Mouse (Mus musculus) embryonic facial prominence, embryonic 12.5 days (tissue): ENCODE measurements around the gene Ogfod2. TPM values are rescaled to one million over a fixed set of nuclear protein-coding genes. Genes with fewer than 3 reads are reported as not detected.

Source experiments
- ATAC-seq: fragments of 200-750 bp; cut with Nextera tagmentation; 2 replicates; pipeline ENCODE4 v1.8.0; 2017; ENCODE audit not compliant: insufficient number of reproducible peaks, insufficient read depth, low FRiP score, low TSS enrichment
- H3K27ac ChIP-seq: fragments of 300-500 bp; sonication (generic); 2 replicates; pipeline ENCODE4 v1.5.1; 2016; ENCODE audit warnings: mild to moderate bottlenecking
- H3K27me3 ChIP-seq: fragments of 300-500 bp; sonication (generic); 2 replicates; pipeline ENCODE4 v1.6.1; 2016; ENCODE audit warnings: mild to moderate bottlenecking, moderate library complexity
- H3K36me3 ChIP-seq: fragments of 300-500 bp; sonication (generic); 2 replicates; pipeline ENCODE4 v1.6.1; 2016; ENCODE audit warnings: mild to moderate bottlenecking
- H3K4me1 ChIP-seq: fragments of 300-500 bp; sonication (generic); 2 replicates; pipeline ENCODE4 v1.6.1; 2016
- H3K4me2 ChIP-seq: fragments of 300-500 bp; sonication (generic); replicated peaks from 2 replicates; pipeline ENCODE4 v1.6.1; 2016; ENCODE audit warnings: mild to moderate bottlenecking, moderate library complexity
- H3K4me3 ChIP-seq: fragments of 300-500 bp; sonication (generic); 2 replicates; pipeline ENCODE4 v1.5.1; 2016; ENCODE audit warnings: mild to moderate bottlenecking
- H3K9ac ChIP-seq: fragments of 300-500 bp; sonication (generic); 2 replicates; pipeline ENCODE4 v1.6.1; 2016; ENCODE audit warnings: mild to moderate bottlenecking, moderate library complexity
- H3K9me3 ChIP-seq: fragments of 300-500 bp; sonication (generic); 2 replicates; pipeline ENCODE4 v1.6.1; 2016; ENCODE audit warnings: mild to moderate bottlenecking, moderate library complexity
- WGBS: fragments of 180-500 bp; shearing (Covaris S2); methylation state at CpG from one replicate; pipeline ENCODE4 v1.1.7; 2016; 5-methylcytosine and 5-hydroxymethylcytosine counted together
- polyA plus RNA-seq: library from polyadenylated mRNA; unstranded; fragments of >200 nt; fragmentation: Nextera tagmentation; extraction: Ambion mirVana; gene quantifications from 2 replicates; pipeline ENCODE4 v1.2.1, GENCODE M21; 2016

Ogfod2 gene
- polyA plus RNA-seq, 1 experiment from 2014 or later, result 19.2 TPM

DNA sequence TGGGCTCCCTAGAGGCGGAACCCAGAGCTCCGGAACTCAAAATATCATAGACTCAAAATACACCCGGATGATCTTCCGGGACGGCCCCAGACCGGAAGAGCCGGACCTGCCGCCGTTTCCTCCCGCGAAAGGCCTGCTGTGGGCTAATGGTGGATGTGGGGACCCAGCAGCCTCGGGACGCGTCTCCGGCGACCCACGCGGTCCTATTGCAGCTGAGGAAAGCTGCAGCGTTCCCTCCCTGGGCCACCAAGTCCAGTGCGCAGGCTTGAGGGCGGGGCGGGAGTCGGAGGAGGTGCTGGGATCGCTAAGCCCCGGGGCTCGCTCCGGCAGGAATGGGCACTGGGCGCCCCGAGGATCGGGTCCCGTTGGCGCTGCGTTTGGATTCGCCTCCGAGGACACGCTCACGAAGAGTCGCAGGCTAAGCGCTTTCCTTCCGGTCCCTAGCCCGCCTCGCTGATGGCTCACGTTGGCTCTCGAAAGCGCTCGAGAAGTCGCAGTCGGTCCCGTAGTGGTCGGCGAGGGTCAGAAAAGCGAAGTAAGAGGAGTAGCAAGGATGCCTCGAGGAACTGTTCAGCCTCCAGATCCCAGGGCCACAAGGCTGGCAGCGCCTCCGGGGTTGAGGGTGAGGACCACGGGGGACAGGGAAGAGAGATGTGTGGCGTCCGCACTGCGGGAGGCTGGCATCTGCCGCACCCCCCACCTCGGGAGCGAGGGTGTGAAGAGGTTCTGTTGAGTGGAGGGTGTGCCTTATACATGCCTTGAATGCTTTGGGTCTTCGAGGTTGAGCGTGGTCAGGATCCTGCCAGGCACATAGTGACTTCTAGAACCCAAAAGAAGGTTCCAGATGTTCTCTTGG, 4.1 kb downstream of the Ogfod2 start, which contains the start of gene Arl6ip4:
Gene Arl6ip4 (plus strand): TSS at position 100 of the 856 bp plus-strand sequence.
- Histone ChIP-seq H3K27ac (peak within 1 kb of the TSS; percentile 76), H3K9ac (peak within 1 kb of the TSS; percentile 78), H3K4me1 (peaks cover 28% of the 10 kb centered on the region), H3K9me3 (no peaks in the 10 kb centered on the region), H3K36me3 (peaks cover 41% of the 10 kb centered on the region), H3K27me3 (no peaks in the 10 kb centered on the region), H3K4me3 (peak within 1 kb of the TSS; percentile 78), H3K4me2 (peak within 1 kb of the TSS; percentile 96)
- 2% methylated on average over 63 of the region's 64 CpGs for WGBS
- ATAC-seq, result no peak

DNA sequence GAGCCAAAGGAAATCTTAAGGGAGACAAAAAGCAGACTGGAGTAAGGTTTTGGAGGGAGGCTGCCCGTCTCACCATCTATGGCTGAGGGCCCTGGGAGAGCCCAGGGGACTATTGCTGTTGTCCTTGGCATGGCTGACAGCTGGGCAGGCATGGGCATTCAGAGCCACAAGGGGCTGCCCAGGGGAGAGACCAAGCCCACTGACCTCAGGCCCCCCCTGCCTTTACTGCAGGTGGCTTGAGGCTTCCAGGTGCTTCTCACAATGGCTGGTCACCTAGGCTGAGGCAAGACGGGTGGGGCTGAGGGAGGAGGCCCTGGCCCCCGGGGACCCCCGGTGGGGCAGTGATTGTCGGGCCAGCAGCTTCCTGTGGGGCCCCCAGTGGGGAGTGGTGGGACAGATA, 7.1 kb downstream of the Ogfod2 start:
- Histone ChIP-seq H3K27me3 (no peaks in the 10 kb centered on the region), H3K36me3 (peaks cover 59% of the 10 kb centered on the region), H3K27ac (no peak overlapping the region), H3K9me3 (no peaks in the 10 kb centered on the region), H3K4me1 (peaks cover 19% of the 10 kb centered on the region), H3K4me3 (no peak overlapping the region), H3K4me2 (no peak overlapping the region), H3K9ac (no peak overlapping the region)
- 84% methylated on average over 5 of the region's 5 CpGs for WGBS
- no peak for ATAC-seq

DNA sequence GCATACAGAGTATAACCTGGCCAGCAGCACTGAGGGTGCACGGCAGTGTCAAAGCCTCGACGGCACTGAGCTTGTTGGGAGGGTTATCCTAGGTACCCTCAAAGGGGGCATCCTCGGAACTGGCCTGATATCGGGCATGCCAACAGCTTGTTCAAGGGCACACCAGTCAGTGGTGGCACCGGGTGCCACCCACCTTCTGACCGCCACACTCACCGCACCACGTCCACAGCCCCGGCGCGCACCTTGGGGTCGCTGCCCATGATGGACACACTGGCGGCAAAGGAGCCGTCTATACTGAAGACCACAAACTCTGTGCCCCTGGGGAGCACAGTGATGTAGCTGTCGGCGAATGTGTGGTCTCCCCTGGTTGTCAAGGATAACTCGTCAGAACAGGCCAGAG, 10.3 kb downstream of the Ogfod2 start:
- Histone ChIP-seq H3K36me3 (peaks cover 71% of the 10 kb centered on the region), H3K27ac (no peak overlapping the region), H3K4me1 (peaks cover 9% of the 10 kb centered on the region), H3K4me2 (no peak overlapping the region), H3K9ac (no peak overlapping the region), H3K4me3 (no peak overlapping the region), H3K9me3 (no peaks in the 10 kb centered on the region), H3K27me3 (no peaks in the 10 kb centered on the region)
- WGBS, result 94% methylated on average over 18 of the region's 18 CpGs
- ATAC-seq, result no peak

DNA sequence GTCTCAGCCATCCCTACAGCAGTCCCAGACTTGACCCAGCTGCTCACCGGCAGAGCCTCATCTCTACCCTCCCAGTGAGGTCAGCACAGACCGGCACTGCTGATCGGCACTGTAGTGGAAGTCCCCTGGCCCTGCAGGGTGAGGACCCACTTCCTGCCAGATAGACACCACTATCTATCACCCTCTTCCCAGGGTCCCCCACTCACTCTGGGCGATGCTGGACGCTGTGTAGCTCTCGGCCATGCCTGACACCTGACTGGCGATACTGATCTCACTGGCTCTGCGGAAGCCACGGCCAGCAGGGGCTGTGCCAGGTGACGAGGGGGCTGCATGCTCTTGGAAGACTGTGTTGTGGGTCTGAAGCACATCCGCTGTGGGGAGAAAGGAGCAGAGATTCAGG, 13.0 kb downstream of the Ogfod2 start:
- H3K36me3 ChIP-seq, result peaks cover 65% of the 10 kb centered on the region
- no peak overlapping the region for H3K4me3 ChIP-seq
- no peaks in the 10 kb centered on the region for H3K9me3 ChIP-seq
- no peaks in the 10 kb centered on the region for H3K27me3 ChIP-seq
- no peak for ATAC-seq
- no peak overlapping the region for H3K9ac ChIP-seq
- 89% methylated on average over 11 of the region's 11 CpGs for WGBS
- no peak overlapping the region for H3K27ac ChIP-seq
- no peak overlapping the region for H3K4me2 ChIP-seq
- no peaks in the 10 kb centered on the region for H3K4me1 ChIP-seq

DNA sequence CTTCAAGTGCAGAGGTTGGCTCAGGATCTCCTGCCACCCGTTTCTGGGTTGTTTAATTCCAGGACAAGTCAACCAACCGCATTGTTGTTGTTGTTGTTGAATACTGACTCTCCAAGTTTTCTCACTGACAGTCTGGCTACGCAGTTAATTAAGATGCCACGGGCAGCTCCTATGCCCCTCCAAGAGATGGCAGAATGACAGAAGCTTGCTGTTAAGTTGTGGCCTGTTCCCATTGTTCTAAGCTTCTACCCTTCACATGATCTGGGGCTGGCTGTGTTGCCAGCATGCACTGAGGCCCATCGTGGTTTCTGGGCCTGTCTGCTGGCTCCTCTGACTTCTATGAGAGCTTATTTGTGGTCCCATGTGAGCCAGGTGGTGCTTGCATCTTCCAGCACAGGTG, 22.2 kb downstream of the Ogfod2 start:
- ATAC-seq, result no peak
- H3K9me3 ChIP-seq, result no peaks in the 10 kb centered on the region
- WGBS, result 88% methylated on average over 5 of the region's 5 CpGs
- H3K4me3 ChIP-seq, result no peak overlapping the region
- no peaks in the 10 kb centered on the region for H3K27me3 ChIP-seq
- no peak overlapping the region for H3K9ac ChIP-seq
- no peak overlapping the region for H3K4me2 ChIP-seq
- no peak overlapping the region for H3K27ac ChIP-seq
- H3K4me1 ChIP-seq, result 0 out of 2 replicates have a peak, but pooled peaks cover 2% of the 10 kb centered on the region
- peaks cover 20% of the 10 kb centered on the region for H3K36me3 ChIP-seq

DNA sequence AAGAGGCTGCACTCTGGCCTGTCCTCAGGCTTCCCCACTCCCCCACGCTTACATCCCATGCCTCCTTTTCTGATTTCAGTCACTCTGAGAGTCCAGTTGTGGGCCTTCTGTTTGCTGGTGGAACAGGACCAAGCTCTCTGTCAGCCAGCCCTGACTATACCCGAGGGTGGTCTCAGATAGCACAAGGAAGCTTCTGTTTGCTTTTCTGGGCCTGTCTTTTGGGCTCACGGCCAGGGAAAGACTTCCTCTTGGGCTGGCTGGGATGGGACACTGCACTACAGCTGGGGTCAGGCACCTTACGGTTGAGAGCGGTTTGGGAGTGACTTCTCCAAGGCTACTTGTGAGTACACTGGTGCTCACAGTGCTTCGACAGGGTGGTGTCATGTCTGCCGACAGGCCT, 26.0 kb downstream of the Ogfod2 start:
- H3K27me3 ChIP-seq, result no peaks in the 10 kb centered on the region
- H3K9me3 ChIP-seq, result no peaks in the 10 kb centered on the region
- H3K4me3 ChIP-seq, result no peak overlapping the region
- no peak for ATAC-seq
- H3K4me2 ChIP-seq, result no peak overlapping the region
- H3K36me3 ChIP-seq, result peaks cover 18% of the 10 kb centered on the region
- WGBS, result 59% methylated on average over 7 of the region's 7 CpGs
- no peak overlapping the region for H3K9ac ChIP-seq
- 0 out of 2 replicates have a peak, but pooled peaks cover 2% of the 10 kb centered on the region for H3K4me1 ChIP-seq
- no peak overlapping the region for H3K27ac ChIP-seq

DNA sequence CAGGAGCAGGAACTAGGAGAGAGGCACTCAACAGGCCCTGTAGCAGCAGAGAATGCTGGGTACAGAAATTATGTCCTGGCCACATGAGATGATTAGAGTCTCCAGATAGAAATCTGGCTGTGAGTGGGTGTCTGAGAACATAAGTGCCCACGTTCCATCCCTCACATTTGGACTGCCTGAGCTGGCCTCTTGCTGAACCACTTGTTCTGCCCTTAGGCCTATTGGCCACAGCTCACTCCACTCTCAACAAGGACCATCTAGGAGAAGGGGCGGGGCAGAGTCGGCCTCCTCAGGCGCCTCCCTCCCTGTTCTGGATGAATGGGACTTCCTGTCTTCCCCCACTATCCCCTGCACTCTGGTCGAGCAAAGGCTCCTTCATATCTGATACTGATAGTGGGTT, 36.9 kb downstream of the Ogfod2 start:
- Histone ChIP-seq H3K27me3 (no peaks in the 10 kb centered on the region), H3K4me1 (no peaks in the 10 kb centered on the region), H3K4me2 (no peak overlapping the region), H3K36me3 (no peaks in the 10 kb centered on the region), H3K9me3 (no peaks in the 10 kb centered on the region), H3K4me3 (no peak overlapping the region), H3K27ac (no peak overlapping the region), H3K9ac (no peak overlapping the region)
- WGBS, result 49% methylated on average over 5 of the region's 5 CpGs
- ATAC-seq, result no peak

DNA sequence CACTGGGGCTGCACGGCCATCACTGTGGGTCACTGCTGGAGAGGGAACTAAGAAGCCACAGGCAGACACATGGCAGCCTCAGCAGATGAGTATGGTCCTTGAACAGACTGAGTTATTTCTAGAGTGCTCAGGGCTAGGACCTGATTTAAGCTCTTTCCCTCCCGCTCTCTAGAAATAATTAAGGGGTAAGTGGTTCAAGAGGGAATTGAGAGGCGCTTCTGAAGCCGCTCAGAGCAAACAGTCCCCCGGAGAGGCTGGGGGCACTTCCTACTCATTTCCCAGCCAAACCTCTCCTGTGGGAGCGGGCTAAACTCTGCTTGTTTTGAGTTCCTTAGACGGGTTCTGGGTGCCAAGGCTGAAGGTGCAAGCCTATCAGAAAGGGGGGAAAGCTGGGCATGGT, 38.8 kb downstream of the Ogfod2 start:
- 79% methylated on average over 7 of the region's 7 CpGs for WGBS
- H3K27ac ChIP-seq, result no peak overlapping the region
- H3K4me2 ChIP-seq, result no peak overlapping the region
- no peak overlapping the region for H3K4me3 ChIP-seq
- H3K36me3 ChIP-seq, result no peaks in the 10 kb centered on the region
- no peak for ATAC-seq
- no peaks in the 10 kb centered on the region for H3K9me3 ChIP-seq
- H3K4me1 ChIP-seq, result no peaks in the 10 kb centered on the region
- no peaks in the 10 kb centered on the region for H3K27me3 ChIP-seq
- H3K9ac ChIP-seq, result no peak overlapping the region

DNA sequence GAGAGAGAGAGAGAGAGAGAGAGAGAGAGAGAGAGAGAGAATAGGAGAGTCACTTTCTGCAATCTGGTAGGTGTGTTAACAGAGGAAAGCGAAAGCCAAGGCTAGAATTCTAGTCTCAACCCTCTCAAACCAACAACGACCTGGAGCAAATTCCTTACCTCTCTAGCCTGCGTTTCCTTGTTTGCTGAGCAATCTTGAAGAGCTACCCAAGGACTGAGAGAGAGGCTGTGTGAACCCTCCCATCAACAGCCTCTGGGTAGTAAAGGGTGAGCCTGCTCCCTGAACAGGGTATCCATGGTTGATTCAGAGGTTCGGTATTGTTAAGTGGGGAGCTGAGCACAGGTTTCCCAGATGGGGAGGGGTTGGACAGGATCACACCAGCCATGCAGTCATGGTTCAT, 40.6 kb downstream of the Ogfod2 start:
- Histone ChIP-seq H3K27me3 (no peaks in the 10 kb centered on the region), H3K9ac (no peak overlapping the region), H3K4me3 (no peak overlapping the region), H3K36me3 (no peaks in the 10 kb centered on the region), H3K4me1 (no peaks in the 10 kb centered on the region), H3K9me3 (no peaks in the 10 kb centered on the region), H3K4me2 (no peak overlapping the region), H3K27ac (no peak overlapping the region)
- no peak for ATAC-seq
- WGBS, result 80% methylated on average over 4 of the region's 4 CpGs

DNA sequence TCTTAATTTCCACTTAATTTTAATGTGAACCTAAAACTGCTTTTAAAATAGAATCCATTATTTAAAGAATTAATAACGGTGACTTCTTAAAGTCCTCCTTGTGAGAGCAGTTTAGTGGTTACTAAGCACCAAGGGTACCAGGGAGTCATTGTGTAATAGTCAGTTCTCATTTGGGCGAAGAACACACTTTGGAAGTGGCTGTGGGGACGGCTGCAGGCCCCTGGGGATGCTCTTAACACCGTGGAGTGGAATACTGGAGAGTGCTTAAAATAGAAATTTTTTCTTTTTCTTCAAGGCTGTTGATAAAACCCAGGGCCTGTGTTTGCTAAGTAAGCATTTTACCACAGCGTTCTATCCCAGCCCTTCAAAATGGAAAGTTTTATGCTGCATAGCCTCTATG, 43.8 kb downstream of the Ogfod2 start:
- H3K27me3 ChIP-seq, result no peaks in the 10 kb centered on the region
- no peak overlapping the region for H3K27ac ChIP-seq
- no peaks in the 10 kb centered on the region for H3K36me3 ChIP-seq
- H3K4me2 ChIP-seq, result no peak overlapping the region
- H3K9me3 ChIP-seq, result no peaks in the 10 kb centered on the region
- H3K4me1 ChIP-seq, result peaks cover 11% of the 10 kb centered on the region
- no peak overlapping the region for H3K4me3 ChIP-seq
- WGBS, result 79% methylated on average over 5 of the region's 5 CpGs
- H3K9ac ChIP-seq, result no peak overlapping the region
- ATAC-seq, result no peak

DNA sequence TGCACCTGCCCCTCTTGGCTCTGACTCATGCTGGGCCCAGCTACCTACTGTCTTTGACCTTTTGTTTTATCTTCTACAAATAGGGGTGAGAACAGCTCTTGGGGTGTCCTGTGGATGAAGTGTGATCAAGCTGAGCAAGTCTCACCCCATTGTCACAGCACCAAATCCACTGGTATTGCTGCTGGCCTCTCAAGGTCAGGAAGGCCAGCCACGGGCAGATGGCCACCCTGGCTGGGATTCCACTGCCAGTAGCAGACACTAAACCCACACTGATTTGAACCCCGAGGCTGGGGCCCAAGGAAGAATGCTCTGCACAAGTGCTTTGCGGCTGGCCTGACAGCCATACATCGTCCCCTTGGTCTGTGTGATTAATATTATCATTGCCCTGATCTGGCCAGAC, 46.2 kb downstream of the Ogfod2 start:
- Histone ChIP-seq H3K36me3 (no peaks in the 10 kb centered on the region), H3K9me3 (no peaks in the 10 kb centered on the region), H3K4me1 (peaks cover 11% of the 10 kb centered on the region), H3K4me3 (no peak overlapping the region), H3K9ac (no peak overlapping the region), H3K27ac (no peak overlapping the region), H3K27me3 (no peaks in the 10 kb centered on the region), H3K4me2 (no peak overlapping the region)
- 71% methylated on average over 4 of the region's 4 CpGs for WGBS
- ATAC-seq, result no peak

DNA sequence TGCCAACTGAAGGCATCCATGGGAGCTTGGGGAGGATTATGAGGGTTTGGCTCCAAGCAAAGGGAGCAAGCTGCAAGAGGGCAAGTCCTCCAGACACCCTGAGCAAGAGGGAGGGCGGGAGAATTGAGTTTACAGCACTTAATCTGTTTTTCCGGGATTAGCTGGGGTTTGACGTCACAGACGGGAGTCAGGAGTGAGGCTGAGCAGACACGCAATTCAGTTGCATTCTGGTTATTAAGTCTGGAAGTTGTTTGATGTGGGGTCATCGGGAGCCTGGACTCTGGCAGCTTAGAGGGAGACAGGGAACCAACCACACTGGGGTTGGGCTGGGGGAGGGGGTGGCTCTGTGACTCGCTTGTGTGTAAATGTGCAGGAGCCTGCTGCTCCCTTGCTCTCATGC, 47.4 kb downstream of the Ogfod2 start:
- Histone ChIP-seq H3K36me3 (no peaks in the 10 kb centered on the region), H3K4me2 (no peak overlapping the region), H3K27me3 (no peaks in the 10 kb centered on the region), H3K4me3 (no peak overlapping the region), H3K9ac (no peak overlapping the region), H3K9me3 (no peaks in the 10 kb centered on the region), H3K4me1 (peaks cover 22% of the 10 kb centered on the region), H3K27ac (no peak overlapping the region)
- 25% methylated on average over 7 of the region's 7 CpGs for WGBS
- ATAC-seq, result no peak
